Mouse (Mus musculus): Measurements from ENCODE around the gene Crat. TPM values are rescaled to one million over a fixed set of nuclear protein-coding genes. Genes with fewer than 3 reads are reported as not detected.
A peak's percentile ranks its signal among the peaks of the same experiment; 100 is the strongest.

Crat gene
- polyA plus RNA-seq (2016; fragmentation: Nextera tagmentation; extraction: Ambion mirVana), result 26.0 and 27.7 TPM in 2 replicates

DNA sequence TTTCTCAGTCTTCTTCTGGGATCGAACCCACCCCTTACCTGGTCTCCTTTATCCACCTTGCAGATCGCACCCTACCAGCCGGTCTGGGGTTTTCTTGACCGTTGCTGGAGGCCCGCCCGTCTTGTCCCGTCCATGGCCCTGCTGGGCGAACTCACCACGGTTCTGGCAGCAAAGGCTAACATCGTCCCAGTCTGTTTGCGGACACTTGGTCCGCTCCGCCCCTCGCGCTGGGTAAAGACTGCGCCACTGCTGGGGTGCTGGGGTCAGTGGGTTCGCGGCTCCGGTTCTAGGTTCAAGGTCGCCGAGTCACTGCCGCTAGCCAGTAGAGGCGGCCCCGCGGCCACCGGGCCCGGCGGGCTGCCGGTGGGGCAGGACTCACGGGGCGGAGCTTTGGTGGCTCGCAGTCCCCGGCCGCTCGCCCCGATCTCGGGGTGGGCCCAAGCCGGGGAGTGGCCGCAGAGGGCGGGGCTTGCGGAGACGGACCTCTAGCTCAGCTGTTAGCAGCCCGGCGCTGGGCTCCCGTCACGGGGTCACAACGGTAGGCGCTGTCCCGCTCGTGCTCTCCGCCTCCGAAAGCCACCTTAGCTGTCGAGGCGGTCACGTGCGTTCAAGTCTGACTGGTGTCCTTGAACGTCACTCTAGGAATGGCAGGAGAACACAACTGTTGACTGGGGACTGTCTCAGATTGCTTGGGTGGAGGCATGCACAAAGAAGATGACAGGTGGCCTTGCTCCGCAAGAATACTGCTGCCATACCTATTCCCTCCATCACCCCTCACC, at the start of gene Crat:
Gene Crat, minus strand, starts transcription at position 657 of the 779 bp plus-strand sequence.
- ATAC-seq (ENCODE audit: low FRiP score, low read depth), result peak; percentile 89
- Histone ChIP-seq H3K27me3 (replicated peaks) (no peaks in the 10 kb centered on the region), H3K4me3 (peak within 1 kb of the TSS; percentile 81), H3K36me3 (no peaks in the 10 kb centered on the region; the same call in 1 of the 2 replicates), H3K9me3 (no peaks in the 10 kb centered on the region), H3K4me2 (replicated peaks) (peak within 1 kb of the TSS; percentile 75), H3K9ac (peak within 1 kb of the TSS; percentile 92), H3K27ac (peak within 1 kb of the TSS; percentile 94), H3K4me1 (peaks cover 42% of the 10 kb centered on the region)
- WGBS, result 1% methylated on average over 58 of the region's 58 CpGs

- no peak overlapping the region for H3K27ac ChIP-seq
- 71% methylated on average over 5 of the region's 5 CpGs for WGBS
- no peak overlapping the region for H3K4me3 ChIP-seq
- ATAC-seq (ENCODE audit: low FRiP score, low read depth), result no peak
- peaks cover 23% of the 10 kb centered on the region for H3K4me1 ChIP-seq
- H3K9me3 ChIP-seq, result no peaks in the 10 kb centered on the region
- no peaks in the 10 kb centered on the region for H3K36me3 ChIP-seq
- H3K9ac ChIP-seq, result peak overlapping the region; percentile 40; the same call in 1 of the 2 replicates
- H3K4me2 ChIP-seq (replicated peaks), result peak overlapping the region; percentile 56
- 0 out of 2 replicates have a peak, but pooled peaks cover 8% of the 10 kb centered on the region for H3K27me3 ChIP-seq (replicated peaks)
Measured at GRCm38 (mm10) chr2:30464411-30464810, 48.8 kb upstream of the Crat start.

DNA sequence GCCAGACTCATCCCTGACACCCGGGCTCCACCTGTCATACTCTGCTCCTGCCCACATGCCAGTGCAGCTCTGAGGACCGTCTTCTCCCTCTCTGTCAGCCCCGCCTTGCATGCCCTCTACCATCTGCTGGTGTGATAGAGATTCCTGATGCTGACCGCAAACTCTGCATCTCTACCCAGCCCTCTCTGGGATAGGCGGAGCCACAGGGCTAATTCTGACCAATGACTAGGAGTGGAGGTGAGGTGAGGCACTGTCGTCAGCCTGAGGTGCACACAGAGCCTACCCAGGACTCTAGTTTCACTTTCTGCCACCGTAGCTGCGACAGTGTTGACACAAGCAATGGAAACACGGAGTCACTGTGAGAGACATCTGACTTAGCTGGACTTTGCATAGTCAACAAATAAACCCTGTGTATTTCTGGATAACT, 48.3 kb upstream of the Crat start:
- Histone ChIP-seq H3K27me3 (replicated peaks) (0 out of 2 replicates have a peak, but pooled peaks cover 5% of the 10 kb centered on the region), H3K9ac (peak overlapping the region; percentile 40; the same call in 1 of the 2 replicates), H3K27ac (no peak overlapping the region), H3K4me2 (replicated peaks) (peak overlapping the region; percentile 56), H3K36me3 (0 out of 2 replicates have a peak, but pooled peaks cover 2% of the 10 kb centered on the region), H3K4me3 (peak overlapping the region; percentile 15), H3K9me3 (no peaks in the 10 kb centered on the region), H3K4me1 (peaks cover 18% of the 10 kb centered on the region)
- peak; percentile 71 for ATAC-seq (ENCODE audit: low FRiP score, low read depth)
- WGBS, result 5% methylated on average over 9 of the region's 9 CpGs

DNA sequence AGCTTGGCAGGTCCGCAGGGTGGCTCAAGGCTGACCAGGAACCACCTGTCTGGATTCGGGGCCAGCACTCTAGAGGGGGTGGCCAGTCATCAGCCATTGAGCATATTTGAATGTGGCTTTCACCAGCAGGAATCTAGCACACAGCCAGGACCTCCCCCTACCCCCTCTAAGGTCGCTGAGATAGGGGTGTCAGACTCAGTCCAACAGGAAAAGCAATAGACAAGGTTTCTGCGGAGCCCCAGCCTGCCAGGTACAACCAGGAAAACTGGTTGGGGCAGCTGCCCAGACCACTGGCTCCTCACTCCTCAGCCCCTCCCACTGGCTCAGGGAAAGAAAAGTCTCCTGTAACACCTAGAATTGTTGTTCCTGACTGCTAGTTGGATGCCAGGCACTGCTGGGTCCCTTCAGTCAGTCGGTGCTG, 47.7 kb upstream of the Crat start:
- no peak overlapping the region for H3K27ac ChIP-seq
- H3K36me3 ChIP-seq, result 0 out of 2 replicates have a peak, but pooled peaks cover 3% of the 10 kb centered on the region
- ATAC-seq (ENCODE audit: low FRiP score, low read depth), result no peak
- no peaks in the 10 kb centered on the region for H3K9me3 ChIP-seq
- WGBS, result 22% methylated on average over 5 of the region's 5 CpGs
- peaks cover 16% of the 10 kb centered on the region for H3K4me1 ChIP-seq
- peak overlapping the region; percentile 56 for H3K4me2 ChIP-seq (replicated peaks)
- no peaks in the 10 kb centered on the region for H3K27me3 ChIP-seq (replicated peaks)
- H3K4me3 ChIP-seq, result peak overlapping the region; percentile 15; the same call in 1 of the 2 replicates
- peak overlapping the region; percentile 40; the same call in 1 of the 2 replicates for H3K9ac ChIP-seq

GRCm38 (mm10) chr2:30459241-30459640, 43.6 kb upstream of the Crat start:
- ATAC-seq (ENCODE audit: low FRiP score, low read depth), result no peak
- no peak overlapping the region for H3K4me2 ChIP-seq (replicated peaks)
- 0 out of 2 replicates have a peak, but pooled peaks cover 3% of the 10 kb centered on the region for H3K36me3 ChIP-seq
- H3K4me1 ChIP-seq, result peaks cover 21% of the 10 kb centered on the region
- no peak overlapping the region for H3K9ac ChIP-seq
- H3K9me3 ChIP-seq, result no peaks in the 10 kb centered on the region
- H3K27ac ChIP-seq, result no peak overlapping the region
- no peak overlapping the region for H3K4me3 ChIP-seq
- WGBS, result 90% methylated on average over 6 of the region's 6 CpGs
- H3K27me3 ChIP-seq (replicated peaks), result no peaks in the 10 kb centered on the region

- no peak overlapping the region for H3K27ac ChIP-seq
- no peaks in the 10 kb centered on the region for H3K9me3 ChIP-seq
- no peak for ATAC-seq (ENCODE audit: low FRiP score, low read depth)
- H3K4me1 ChIP-seq, result peaks cover 12% of the 10 kb centered on the region
- no peak overlapping the region for H3K9ac ChIP-seq
- no peak overlapping the region for H3K4me2 ChIP-seq (replicated peaks)
- 89% methylated on average over 6 of the region's 6 CpGs for WGBS
- H3K27me3 ChIP-seq (replicated peaks), result no peaks in the 10 kb centered on the region
- H3K36me3 ChIP-seq, result 0 out of 2 replicates have a peak, but pooled peaks cover 3% of the 10 kb centered on the region
- H3K4me3 ChIP-seq, result no peak overlapping the region
Measured at GRCm38 (mm10) chr2:30458349-30458748, 42.7 kb upstream of the Crat start.

DNA sequence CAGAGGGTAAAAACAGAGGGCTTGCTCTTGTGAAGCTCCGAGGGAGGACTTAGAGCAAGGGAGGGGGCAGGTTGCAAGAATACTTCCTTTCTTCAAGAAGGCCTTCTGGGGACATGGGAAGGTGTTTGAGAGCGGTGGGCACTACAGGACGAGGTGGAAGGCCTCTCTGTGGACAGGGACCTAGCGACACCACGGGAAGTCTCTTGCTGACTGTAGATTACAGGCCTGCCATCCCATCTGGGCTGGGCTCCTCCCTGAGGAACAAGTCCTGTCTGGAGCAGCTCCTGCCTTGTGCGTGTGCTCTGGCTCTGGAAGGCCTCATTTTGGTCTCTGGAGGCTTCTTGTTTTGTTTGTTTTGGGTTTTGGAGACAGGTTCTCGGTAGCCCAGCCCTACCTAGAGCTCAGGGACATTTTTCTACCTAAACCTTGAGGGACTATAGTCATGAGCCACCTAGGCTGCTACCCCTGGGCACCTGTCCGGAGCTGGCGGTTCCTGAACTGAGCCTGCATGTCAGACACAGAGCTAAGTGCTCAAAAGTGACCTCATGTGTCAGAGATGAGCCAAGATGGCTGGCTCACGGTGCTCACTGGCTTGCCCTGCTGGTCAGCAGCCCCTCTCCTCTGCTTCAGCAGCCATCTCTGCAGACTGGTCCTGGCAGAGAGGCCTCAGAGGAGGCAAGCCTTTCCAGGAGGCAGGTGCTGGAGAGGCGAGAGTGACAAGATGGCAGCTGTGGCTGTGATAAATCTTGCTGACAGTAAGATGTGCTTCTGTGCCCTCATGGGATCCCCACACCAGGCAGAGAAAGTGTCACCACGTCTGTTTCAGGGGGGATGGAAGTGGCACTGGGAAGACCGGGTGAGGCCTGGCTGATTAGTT, 40.7 kb upstream of the Crat start:
- H3K27ac ChIP-seq, result no peak overlapping the region
- H3K9me3 ChIP-seq, result no peaks in the 10 kb centered on the region
- H3K4me2 ChIP-seq (replicated peaks), result no peak overlapping the region
- H3K27me3 ChIP-seq (replicated peaks), result no peaks in the 10 kb centered on the region
- 0 out of 2 replicates have a peak overlapping the region, but pooled peaks have one; percentile 17 for H3K9ac ChIP-seq
- H3K36me3 ChIP-seq, result 0 out of 2 replicates have a peak, but pooled peaks cover 3% of the 10 kb centered on the region
- H3K4me3 ChIP-seq, result no peak overlapping the region
- no peak for ATAC-seq (ENCODE audit: low FRiP score, low read depth)
- 74% methylated on average over 13 of the region's 13 CpGs for WGBS
- 0 out of 2 replicates have a peak, but pooled peaks cover 8% of the 10 kb centered on the region for H3K4me1 ChIP-seq

GRCm38 (mm10) chr2:30454587-30454986, 39.0 kb upstream of the Crat start:
- Histone ChIP-seq H3K36me3 (peaks cover 14% of the 10 kb centered on the region), H3K9ac (no peak overlapping the region), H3K27ac (no peak overlapping the region), H3K27me3 (replicated peaks) (no peaks in the 10 kb centered on the region), H3K4me3 (no peak overlapping the region), H3K9me3 (peaks cover 7% of the 10 kb centered on the region; the same call in 1 of the 2 replicates), H3K4me2 (replicated peaks) (no peak overlapping the region), H3K4me1 (0 out of 2 replicates have a peak, but pooled peaks cover 8% of the 10 kb centered on the region)
- ATAC-seq (ENCODE audit: low FRiP score, low read depth), result no peak
- 89% methylated on average over 5 of the region's 5 CpGs for WGBS

DNA sequence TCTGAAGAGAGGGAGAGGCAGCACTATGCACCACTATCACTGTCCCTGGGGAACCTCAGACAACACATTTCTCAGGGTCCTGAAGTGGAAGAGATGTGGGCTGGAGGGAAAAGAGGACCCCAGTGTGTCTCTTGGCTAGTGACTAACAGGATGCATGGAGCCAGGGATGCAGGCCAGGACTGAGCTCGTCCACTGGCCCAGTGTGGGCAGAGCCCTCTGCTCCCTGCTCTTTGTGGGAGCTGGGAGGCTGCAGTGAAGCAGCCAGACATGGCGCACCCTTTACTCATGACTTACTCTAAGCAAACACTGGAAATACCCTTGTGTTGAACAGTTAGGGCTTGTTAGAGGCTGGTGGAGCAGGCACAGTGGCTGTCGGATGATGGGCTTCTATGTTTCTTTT, 38.0 kb upstream of the Crat start:
- 89% methylated on average over 3 of the region's 3 CpGs for WGBS
- no peak overlapping the region; the same call in 1 of the 2 replicates for H3K27ac ChIP-seq
- H3K36me3 ChIP-seq, result peaks cover 18% of the 10 kb centered on the region
- no peak for ATAC-seq (ENCODE audit: low FRiP score, low read depth)
- no peak overlapping the region for H3K4me2 ChIP-seq (replicated peaks)
- no peak overlapping the region for H3K4me3 ChIP-seq
- no peaks in the 10 kb centered on the region for H3K27me3 ChIP-seq (replicated peaks)
- H3K4me1 ChIP-seq, result 0 out of 2 replicates have a peak, but pooled peaks cover 8% of the 10 kb centered on the region
- H3K9me3 ChIP-seq, result peaks cover 7% of the 10 kb centered on the region; the same call in 1 of the 2 replicates
- H3K9ac ChIP-seq, result no peak overlapping the region

GRCm38 (mm10) chr2:30451525-30451924, 35.9 kb upstream of the Crat start:
- H3K4me3 ChIP-seq, result no peak overlapping the region
- ATAC-seq (ENCODE audit: low FRiP score, low read depth), result no peak
- H3K9ac ChIP-seq, result no peak overlapping the region
- H3K4me1 ChIP-seq, result 0 out of 2 replicates have a peak, but pooled peaks cover 7% of the 10 kb centered on the region
- no peaks in the 10 kb centered on the region for H3K27me3 ChIP-seq (replicated peaks)
- no peak overlapping the region for H3K4me2 ChIP-seq (replicated peaks)
- WGBS, result 90% methylated on average over 3 of the region's 3 CpGs
- no peak overlapping the region for H3K27ac ChIP-seq
- H3K9me3 ChIP-seq, result peaks cover 7% of the 10 kb centered on the region; the same call in 1 of the 2 replicates
- H3K36me3 ChIP-seq, result peaks cover 35% of the 10 kb centered on the region

GRCm38 (mm10) chr2:30450530-30450929, 34.9 kb upstream of the Crat start:
- no peaks in the 10 kb centered on the region for H3K27me3 ChIP-seq (replicated peaks)
- ATAC-seq (ENCODE audit: low FRiP score, low read depth), result no peak
- peaks cover 7% of the 10 kb centered on the region; the same call in 1 of the 2 replicates for H3K9me3 ChIP-seq
- no peak overlapping the region for H3K4me3 ChIP-seq
- peaks cover 2% of the 10 kb centered on the region for H3K4me1 ChIP-seq
- no peak overlapping the region for H3K9ac ChIP-seq
- H3K27ac ChIP-seq, result no peak overlapping the region
- 68% methylated on average over 1 of the region's 1 CpGs for WGBS
- peaks cover 38% of the 10 kb centered on the region for H3K36me3 ChIP-seq
- H3K4me2 ChIP-seq (replicated peaks), result no peak overlapping the region
